Mouse (Mus musculus) ES-E14 (cell line): ENCODE measurements around the gene Zfp970.
"Not testable (repeated sequence)": the region's sequence is repeated elsewhere in the genome, so short reads cannot be mapped to it uniquely, and the experiment has no call there.

Experiments used
- HCFC1 ChIP-seq: IDR thresholded peaks from 2 replicates; pipeline ENCODE4 v1.6.1; 2012; ENCODE audit warnings: low read length, inconsistent platforms, borderline replicate concordance; ENCODE audit not compliant: insufficient read depth
- MAFK ChIP-seq: IDR thresholded peaks from 2 replicates; pipeline ENCODE4 v1.6.1; 2014; ENCODE audit warnings: mild to moderate bottlenecking, low read depth, low read length, inconsistent platforms; ENCODE audit not compliant: insufficient read depth

- not testable (repeated sequence) for TF ChIP-seq MAFK, HCFC1
Observed at GRCm38 (mm10) chr2:177481971-177482370, 17.4 kb downstream of the Zfp970 start.
